Mouse (Mus musculus) forebrain, embryonic 16.5 days (tissue): ENCODE measurements around the gene Taf9. TPM values are rescaled to one million over a fixed set of nuclear protein-coding genes. Genes with fewer than 3 reads are reported as not detected.

Experiments
- ATAC-seq: fragments of 200-750 bp; cut with Nextera tagmentation; 2 replicates; pipeline ENCODE4 v1.8.0; 2017; ENCODE audit warnings: mild to moderate bottlenecking, moderate library complexity
- H3K27ac ChIP-seq: fragments of 300-500 bp; sonication (generic); 2 replicates; pipeline ENCODE4 v1.5.1; 2014; ENCODE audit warnings: low read length, control low read depth
- H3K27me3 ChIP-seq: fragments of 300-500 bp; sonication (generic); replicated peaks from 2 replicates; pipeline ENCODE4 v1.6.1; 2014; ENCODE audit warnings: low read length; ENCODE audit not compliant: control insufficient read depth, insufficient read depth
- H3K36me3 ChIP-seq: fragments of 300-500 bp; sonication (generic); 2 replicates; pipeline ENCODE4 v1.6.1; 2014; ENCODE audit not compliant: control insufficient read depth, insufficient read depth
- H3K4me1 ChIP-seq: fragments of 300-500 bp; sonication (generic); replicated peaks from 2 replicates; pipeline ENCODE4 v1.6.1; 2014; ENCODE audit warnings: low read length; ENCODE audit not compliant: control insufficient read depth, insufficient read depth
- H3K4me2 ChIP-seq: fragments of 300-500 bp; sonication (generic); 2 replicates; pipeline ENCODE4 v1.6.1; 2014; ENCODE audit warnings: mild to moderate bottlenecking, low read length, control low read depth
- H3K4me3 ChIP-seq: fragments of 300-500 bp; sonication (generic); replicated peaks from 2 replicates; pipeline ENCODE4 v1.5.1; 2014; ENCODE audit warnings: mild to moderate bottlenecking, low read length, control low read depth
- H3K9ac ChIP-seq: fragments of 300-500 bp; sonication (generic); replicated peaks from 2 replicates; pipeline ENCODE4 v1.6.1; 2014; ENCODE audit warnings: low read depth, low read length, control low read depth
- H3K9me3 ChIP-seq: fragments of 300-500 bp; sonication (generic); 2 replicates; pipeline ENCODE4 v1.6.1; 2016; ENCODE audit warnings: low read length; ENCODE audit not compliant: control insufficient read depth
- WGBS: fragments of 180-500 bp; shearing (Covaris S2); extraction: QIAGEN DNeasy Blood & Tissue Kit; methylation state at CpG from one replicate; pipeline ENCODE4 v1.1.7; 2014; 5-methylcytosine and 5-hydroxymethylcytosine counted together
- polyA plus RNA-seq: library from polyadenylated mRNA; unstranded; fragments of >200 nt; fragmentation: Nextera tagmentation; extraction: Ambion mirVana; gene quantifications from 2 replicates; pipeline ENCODE4 v1.2.1, GENCODE M21; 2015

The Taf9 gene
- polyA plus RNA-seq, 1 experiment from 2014 or later: 23.3 TPM

DNA sequence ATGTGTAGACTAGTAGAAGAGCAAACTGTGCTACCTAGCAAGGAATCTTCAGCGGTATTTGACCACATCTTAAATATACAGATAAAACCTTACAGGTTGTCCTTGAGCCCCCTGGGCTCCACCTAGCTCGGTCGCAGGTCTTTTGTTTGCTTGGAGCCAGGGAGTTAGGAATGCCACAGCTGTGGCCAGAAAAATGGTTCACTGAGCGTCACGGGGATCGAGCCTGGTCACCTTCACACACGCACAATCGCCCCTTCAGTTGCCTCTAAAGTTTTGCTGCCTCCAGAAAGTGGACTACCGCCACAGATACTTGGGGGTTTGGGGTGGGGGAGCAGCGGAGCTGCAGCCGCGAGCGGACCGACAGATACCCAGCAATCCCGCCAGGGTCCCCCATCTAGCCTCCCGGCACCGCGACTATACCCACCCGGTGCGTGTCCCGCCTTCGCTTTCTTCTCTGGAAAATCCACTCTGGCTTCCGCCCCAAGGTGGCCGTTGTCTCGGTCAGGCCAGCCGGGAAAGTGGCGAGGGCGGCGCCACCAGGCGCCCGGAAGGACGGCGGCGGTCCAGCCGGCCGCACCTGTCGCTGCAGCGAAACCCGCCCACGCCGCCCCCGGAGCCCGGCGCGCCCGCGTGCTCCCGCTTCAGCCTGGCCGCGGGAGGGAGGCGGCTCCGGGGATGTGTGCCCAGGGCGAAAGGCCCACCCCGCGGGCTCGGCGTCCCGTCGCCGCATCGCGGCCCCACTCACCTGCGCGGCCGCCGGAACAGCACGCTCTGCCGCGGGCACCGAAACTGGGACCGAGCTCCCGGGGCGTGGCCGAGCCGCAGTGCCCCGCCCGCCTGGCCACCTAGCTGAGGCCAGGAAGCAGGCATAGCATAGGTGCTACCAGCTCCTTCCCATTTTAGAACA, 34.9 kb upstream of the Taf9 start, which contains the start of gene Marveld2:
Gene Marveld2, minus strand, starts transcription at position 791 of the 907 bp plus-strand sequence.
- Histone ChIP-seq H3K9ac (peak within 1 kb of the TSS; percentile 60), H3K27ac (no peak within 1 kb of the TSS), H3K4me1 (peaks cover 4% of the 10 kb centered on the region), H3K36me3 (peaks cover 11% of the 10 kb centered on the region), H3K4me3 (peak within 1 kb of the TSS; percentile 51), H3K4me2 (peak within 1 kb of the TSS; percentile 78), H3K9me3 (no peaks in the 10 kb centered on the region), H3K27me3 (peaks cover 6% of the 10 kb centered on the region)
- peak; percentile 47 for ATAC-seq
- 2% methylated on average over 77 of the region's 77 CpGs for WGBS

DNA sequence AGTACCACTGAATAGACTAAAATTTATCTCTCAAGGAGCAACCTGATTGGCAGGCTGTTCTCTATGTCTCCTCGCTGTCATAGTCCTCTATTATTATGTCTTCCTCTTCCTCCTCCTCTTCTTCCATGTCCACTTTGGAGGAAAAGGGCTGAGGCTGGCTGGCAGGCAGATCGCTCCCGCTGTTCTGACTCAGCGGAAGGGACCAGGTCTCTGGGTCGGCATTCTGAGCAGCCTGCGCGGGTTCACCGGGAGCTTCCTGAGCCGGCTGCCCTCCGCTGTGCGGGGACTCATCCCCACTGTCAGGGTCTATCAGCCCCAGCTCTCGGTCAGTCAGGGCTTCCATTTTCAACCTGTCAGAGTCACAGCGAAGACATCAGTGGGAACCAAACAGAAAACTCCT, 33.8 kb upstream of the Taf9 start:
- ATAC-seq: no peak; the same call in 1 of the 2 replicates
- peaks cover 6% of the 10 kb centered on the region for H3K27me3 ChIP-seq
- H3K9ac ChIP-seq: no peak overlapping the region
- WGBS: 84% methylated on average over 13 of the region's 13 CpGs
- H3K36me3 ChIP-seq: peaks cover 20% of the 10 kb centered on the region
- no peaks in the 10 kb centered on the region for H3K9me3 ChIP-seq
- no peak overlapping the region for H3K4me3 ChIP-seq
- peaks cover 4% of the 10 kb centered on the region for H3K4me1 ChIP-seq
- no peak overlapping the region for H3K4me2 ChIP-seq
- no peak overlapping the region for H3K27ac ChIP-seq

DNA sequence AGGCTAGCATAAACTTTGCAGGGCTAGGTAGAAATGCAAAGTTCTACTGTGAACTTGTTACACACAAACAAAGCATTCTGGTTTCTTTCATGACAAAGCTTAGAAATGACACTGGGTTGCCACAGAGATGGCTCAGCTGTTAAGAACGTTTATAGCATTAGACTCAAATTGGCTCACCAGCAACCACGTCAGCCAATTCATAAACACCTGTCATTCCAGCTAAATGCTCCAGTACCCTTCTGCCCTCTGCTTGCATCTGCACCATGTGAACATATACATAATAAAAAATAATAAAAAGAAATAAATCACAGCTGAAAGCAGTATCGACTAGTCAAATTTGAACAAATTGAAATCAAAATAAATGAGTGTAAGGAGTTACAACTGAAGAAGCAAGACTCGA, 29.1 kb upstream of the Taf9 start:
- H3K27ac ChIP-seq: no peak overlapping the region
- H3K9me3 ChIP-seq: no peaks in the 10 kb centered on the region
- H3K36me3 ChIP-seq: peaks cover 44% of the 10 kb centered on the region
- H3K9ac ChIP-seq: no peak overlapping the region
- H3K4me1 ChIP-seq: no peaks in the 10 kb centered on the region
- no peak overlapping the region for H3K4me3 ChIP-seq
- ATAC-seq: no peak
- H3K27me3 ChIP-seq: peaks cover 6% of the 10 kb centered on the region
- H3K4me2 ChIP-seq: no peak overlapping the region
- 94% methylated on average over 4 of the region's 4 CpGs for WGBS

DNA sequence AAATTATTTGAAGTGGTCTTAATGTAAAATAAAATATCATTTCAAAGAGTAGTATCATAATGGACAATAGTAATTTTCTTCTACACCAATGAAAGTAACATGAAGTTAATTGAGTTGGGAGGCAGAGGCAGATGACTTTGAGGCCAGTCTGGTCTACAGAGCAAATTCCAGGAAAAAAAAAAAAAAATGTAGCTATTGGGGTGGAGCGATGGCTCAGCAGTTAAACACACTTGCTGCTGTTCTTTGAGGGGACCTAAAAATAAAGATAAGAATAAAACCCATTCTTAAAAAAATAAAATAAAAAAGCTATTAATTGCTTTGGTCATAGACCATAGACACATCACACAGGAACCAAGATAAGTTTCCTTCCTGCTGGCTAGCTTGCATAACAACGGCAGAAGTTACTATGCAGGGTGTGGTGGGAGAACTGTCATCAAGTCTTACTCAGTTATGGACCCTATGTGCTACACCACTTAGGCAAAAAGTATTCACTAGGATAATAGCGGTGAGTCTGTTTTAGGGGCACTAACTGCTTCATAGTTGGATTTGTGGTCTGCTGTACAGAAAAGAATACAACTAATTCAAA, 17.2 kb upstream of the Taf9 start:
- 96% methylated on average over 3 of the region's 3 CpGs for WGBS
- no peak for ATAC-seq
- no peak overlapping the region for H3K9ac ChIP-seq
- H3K4me3 ChIP-seq: no peak overlapping the region
- H3K4me1 ChIP-seq: no peaks in the 10 kb centered on the region
- H3K36me3 ChIP-seq: peaks cover 34% of the 10 kb centered on the region
- H3K27ac ChIP-seq: no peak overlapping the region
- no peaks in the 10 kb centered on the region for H3K9me3 ChIP-seq
- no peaks in the 10 kb centered on the region for H3K27me3 ChIP-seq
- no peak overlapping the region for H3K4me2 ChIP-seq

DNA sequence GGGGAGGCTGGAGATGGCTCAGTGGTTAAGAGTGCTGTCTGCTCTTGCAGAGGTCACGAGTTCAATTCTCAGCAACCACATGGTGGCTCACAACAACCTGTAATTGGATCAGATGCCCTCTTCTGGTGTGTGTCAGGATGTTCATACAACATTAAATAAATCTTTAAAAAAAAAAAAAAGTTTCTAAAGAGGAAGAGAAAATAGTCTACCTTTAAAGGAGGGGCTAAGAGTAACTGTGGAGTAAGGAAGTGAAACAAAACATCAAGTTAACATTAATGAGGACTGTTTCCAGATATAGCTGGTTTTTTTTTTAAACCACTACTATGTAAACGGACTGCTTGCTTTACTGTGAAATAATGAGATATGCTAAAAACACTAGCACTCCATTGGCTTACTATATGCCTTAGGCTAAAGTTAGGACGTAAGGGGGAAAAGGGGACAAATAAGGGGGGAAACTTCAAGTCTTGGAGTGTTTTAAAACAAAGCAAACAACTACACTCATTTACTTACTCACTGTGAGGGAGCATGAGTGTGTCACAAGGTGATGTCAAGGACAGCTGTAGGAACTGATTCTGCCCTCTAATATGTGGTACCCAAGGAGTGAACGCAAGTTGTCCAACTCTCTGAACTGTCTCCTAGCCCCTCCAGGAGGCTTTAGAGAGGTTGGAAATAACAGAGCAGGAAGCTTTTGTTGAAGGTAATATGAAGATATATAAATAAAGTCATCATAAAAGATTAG, 8.7 kb upstream of the Taf9 start:
- no peak overlapping the region for H3K27ac ChIP-seq
- H3K36me3 ChIP-seq: peaks cover 33% of the 10 kb centered on the region
- H3K9me3 ChIP-seq: no peaks in the 10 kb centered on the region
- H3K9ac ChIP-seq: no peak overlapping the region
- no peak overlapping the region for H3K4me2 ChIP-seq
- no peaks in the 10 kb centered on the region for H3K27me3 ChIP-seq
- no peaks in the 10 kb centered on the region for H3K4me1 ChIP-seq
- H3K4me3 ChIP-seq: no peak overlapping the region
- no peak for ATAC-seq
- 91% methylated on average over 4 of the region's 4 CpGs for WGBS

DNA sequence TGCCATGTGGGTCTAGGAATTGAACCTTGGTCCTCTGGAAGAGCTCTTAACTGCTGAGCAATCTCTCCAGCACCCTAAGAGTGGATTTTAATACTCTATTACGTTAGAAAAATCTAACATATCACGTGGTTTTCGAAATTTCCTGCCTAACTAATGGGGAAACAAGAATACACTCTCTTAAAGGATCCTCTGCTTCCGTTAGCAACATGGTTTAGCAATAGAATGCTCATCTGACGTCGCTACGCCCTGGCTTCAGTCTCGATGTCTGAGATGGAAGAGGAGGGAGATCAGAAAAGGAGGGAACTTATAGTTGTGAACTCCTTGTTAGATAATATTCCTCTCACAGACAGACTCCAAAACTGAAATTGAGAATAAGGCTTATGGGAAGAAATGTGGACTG, 3.2 kb upstream of the Taf9 start:
- Histone ChIP-seq H3K36me3 (peaks cover 22% of the 10 kb centered on the region), H3K4me2 (no peak overlapping the region), H3K27ac (no peak overlapping the region), H3K4me1 (peaks cover 9% of the 10 kb centered on the region), H3K27me3 (no peaks in the 10 kb centered on the region), H3K9ac (no peak overlapping the region), H3K9me3 (no peaks in the 10 kb centered on the region), H3K4me3 (no peak overlapping the region)
- WGBS: 96% methylated on average over 8 of the region's 8 CpGs
- ATAC-seq: no peak

DNA sequence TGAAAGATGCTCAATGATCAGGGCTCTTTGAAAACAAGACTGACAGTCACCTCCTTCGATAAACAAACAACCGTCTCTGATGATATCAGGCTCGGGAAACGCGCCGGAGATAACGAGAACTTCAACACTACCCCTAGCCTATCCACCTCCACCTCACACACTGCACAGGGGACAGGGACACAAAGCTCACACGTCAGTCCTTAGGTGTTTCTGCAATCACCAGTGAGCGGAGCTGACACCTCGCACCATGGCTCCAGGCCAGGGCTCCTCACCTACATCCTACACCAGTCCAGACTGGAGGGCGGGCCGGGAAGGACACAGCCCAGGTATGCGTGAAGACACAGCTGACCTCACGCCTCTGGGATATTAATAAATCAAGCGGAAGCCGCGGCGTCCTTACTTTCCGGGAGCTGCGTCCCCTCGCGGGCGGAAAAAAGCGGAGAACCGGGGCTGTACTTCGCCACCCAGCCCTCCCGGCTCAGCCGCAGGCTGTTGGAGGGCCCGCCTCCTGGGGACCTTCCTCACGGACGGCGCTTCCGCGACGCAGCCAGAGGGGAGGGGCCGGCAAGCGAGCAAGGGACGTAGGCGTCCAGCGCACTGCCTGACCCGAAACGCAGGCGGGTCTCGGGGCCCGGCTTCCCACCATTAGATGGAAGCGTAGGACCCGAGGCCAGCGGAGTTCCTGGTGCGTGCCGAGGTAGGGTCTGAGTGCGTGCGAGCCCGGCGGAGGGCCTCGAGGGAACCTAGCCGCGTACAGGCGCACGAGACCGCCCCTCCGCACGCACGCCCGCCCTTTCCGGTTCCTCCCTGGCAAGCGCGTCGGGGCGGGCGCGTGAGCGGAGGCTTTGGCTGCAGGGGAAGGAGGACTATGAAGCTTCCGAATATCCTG, 585 bp upstream of the Taf9 start, which contains the start of the genes Ak6 and Rad17:
Gene Ak6, plus strand, starts transcription at position 430 of the 889 bp plus-strand sequence.
Gene Rad17, minus strand, starts transcription at position 502 of the 889 bp plus-strand sequence.
- WGBS: under 1% methylated on average over 73 of the region's 73 CpGs
- peaks cover 9% of the 10 kb centered on the region for H3K4me1 ChIP-seq
- peak within 1 kb of the TSS; percentile 99 for H3K27ac ChIP-seq
- peak within 1 kb of the TSS; percentile 100 for H3K4me3 ChIP-seq
- H3K9me3 ChIP-seq: no peaks in the 10 kb centered on the region
- no peaks in the 10 kb centered on the region for H3K27me3 ChIP-seq
- peaks cover 5% of the 10 kb centered on the region; the same call in 1 of the 2 replicates for H3K36me3 ChIP-seq
- ATAC-seq: peak; percentile 98
- H3K4me2 ChIP-seq: peak within 1 kb of the TSS; percentile 98
- peak within 1 kb of the TSS; percentile 93 for H3K9ac ChIP-seq

DNA sequence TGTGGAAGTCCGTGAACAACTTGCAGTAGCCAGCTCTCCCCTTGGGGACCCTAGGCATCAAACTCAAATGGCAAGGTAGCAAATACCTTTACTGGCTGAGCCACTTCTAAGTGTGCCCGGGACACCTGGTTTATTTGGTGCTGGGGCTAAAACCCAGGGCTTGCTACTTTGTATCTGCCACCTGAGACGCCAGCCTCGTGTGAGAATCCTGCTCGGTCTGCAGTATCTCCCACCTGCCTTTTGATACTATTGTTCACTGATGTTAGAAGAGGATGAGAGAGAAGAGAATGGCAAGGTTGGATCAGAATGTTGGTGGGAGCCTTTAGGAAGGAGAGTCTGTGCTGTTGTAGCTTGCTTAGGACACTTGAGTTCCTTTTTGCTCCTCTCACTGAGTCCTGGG, 6.7 kb downstream of the Taf9 start:
- WGBS: 93% methylated on average over 5 of the region's 5 CpGs
- no peak for ATAC-seq
- Histone ChIP-seq H3K27me3 (no peaks in the 10 kb centered on the region), H3K36me3 (no peaks in the 10 kb centered on the region), H3K9me3 (no peaks in the 10 kb centered on the region), H3K4me1 (no peaks in the 10 kb centered on the region), H3K27ac (no peak overlapping the region), H3K4me3 (no peak overlapping the region), H3K4me2 (no peak overlapping the region), H3K9ac (no peak overlapping the region)
